Mouse (Mus musculus): ENCODE measurements around the gene Mapk1. TPM values are rescaled to one million over a fixed set of nuclear protein-coding genes. Genes with fewer than 3 reads are reported as not detected.

The Mapk1 gene
- 147 TPM in 2 replicates for polyA plus RNA-seq (2016; fragmentation: Nextera tagmentation; extraction: Ambion mirVana)

DNA sequence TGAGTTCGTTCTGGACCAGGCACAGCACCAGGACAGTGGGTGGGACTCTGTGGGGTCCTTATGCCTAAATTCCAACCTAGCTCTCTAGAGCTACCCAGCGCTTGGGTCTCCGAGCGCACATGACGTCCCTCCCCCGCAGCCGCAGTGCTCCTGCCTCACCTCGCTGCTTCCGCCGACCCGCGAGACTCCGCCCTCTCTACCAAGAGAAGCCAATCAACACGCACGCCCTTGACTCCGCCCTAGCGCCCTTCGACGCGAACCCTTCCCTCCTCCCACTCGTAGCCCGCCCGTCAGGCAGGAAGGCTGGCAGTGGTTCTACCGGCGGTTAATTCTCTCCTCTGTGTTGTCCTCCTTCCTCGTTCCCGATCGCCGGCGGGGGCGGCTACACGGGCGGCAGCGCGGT, at the start of gene Mapk1:
Gene Mapk1, plus strand, starts transcription at position 252 of the 403 bp plus-strand sequence.
- H3K27me3 ChIP-seq (ENCODE audit: low read depth, poor library complexity, severe bottlenecking): no peaks in the 10 kb centered on the region
- peak within 1 kb of the TSS; percentile 74 for H3K4me3 ChIP-seq
- WGBS: under 1% methylated on average over 35 of the region's 35 CpGs
- H3K27ac ChIP-seq (replicated peaks): peak within 1 kb of the TSS; percentile 98
- peaks cover 23% of the 10 kb centered on the region for H3K36me3 ChIP-seq
- DNase-seq (ENCODE audit: low spot score): peak; percentile 97
- peaks cover 25% of the 10 kb centered on the region for H3K4me1 ChIP-seq
- no peaks in the 10 kb centered on the region for H3K9me3 ChIP-seq (replicated peaks)

- H3K36me3 ChIP-seq: no peaks in the 10 kb centered on the region
Observed at GRCm38 (mm10) chr16:16939543-16939942, 43.6 kb upstream of the Mapk1 start.

DNA sequence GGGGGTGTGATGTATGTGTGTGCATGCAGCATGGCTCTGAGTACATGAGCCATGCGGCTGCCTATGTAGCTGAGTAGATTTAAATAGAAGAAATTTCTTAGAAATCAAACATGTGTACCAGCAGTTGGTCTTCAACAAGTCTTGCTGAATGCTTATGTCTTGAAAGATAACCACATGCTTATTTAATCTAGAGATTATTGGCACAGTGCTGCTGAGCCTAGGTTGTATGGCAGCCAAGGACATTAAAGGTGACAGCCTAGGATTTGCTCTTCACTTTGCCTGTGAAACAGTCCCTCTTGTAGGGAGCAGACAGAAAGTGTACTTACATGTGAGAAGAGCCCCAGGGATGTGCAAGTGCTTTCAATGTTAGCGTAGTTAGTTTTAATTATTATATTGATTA, 42.1 kb upstream of the Mapk1 start:
- Histone ChIP-seq H3K9me3 (replicated peaks) (peaks cover 8% of the 10 kb centered on the region; the same call in 1 of the 2 replicates), H3K4me1 (no peaks in the 10 kb centered on the region), H3K36me3 (no peaks in the 10 kb centered on the region), H3K27ac (replicated peaks) (no peak overlapping the region), H3K4me3 (no peak overlapping the region), H3K27me3 (ENCODE audit: low read depth, poor library complexity, severe bottlenecking) (no peaks in the 10 kb centered on the region)
- WGBS: 94% methylated on average over 2 of the region's 2 CpGs
- DNase-seq (ENCODE audit: low spot score): no peak

More at GRCm38 (mm10) chr16:16939543-16939942, 43.6 kb upstream of the Mapk1 start:
- Histone ChIP-seq H3K4me1 (no peaks in the 10 kb centered on the region), H3K27ac (replicated peaks) (no peak overlapping the region), H3K4me3 (no peak overlapping the region), H3K27me3 (ENCODE audit: low read depth, poor library complexity, severe bottlenecking) (no peaks in the 10 kb centered on the region), H3K9me3 (replicated peaks) (peaks cover 8% of the 10 kb centered on the region; the same call in 1 of the 2 replicates)
- no peak for DNase-seq (ENCODE audit: low spot score)
- 93% methylated on average over 9 of the region's 9 CpGs for WGBS

- DNase-seq (ENCODE audit: low spot score): no peak
- no peaks in the 10 kb centered on the region for H3K27me3 ChIP-seq (ENCODE audit: low read depth, poor library complexity, severe bottlenecking)
- H3K4me1 ChIP-seq: no peaks in the 10 kb centered on the region
- no peaks in the 10 kb centered on the region for H3K9me3 ChIP-seq (replicated peaks)
- H3K36me3 ChIP-seq: no peaks in the 10 kb centered on the region
- H3K4me3 ChIP-seq: no peak overlapping the region
- no peak overlapping the region for H3K27ac ChIP-seq (replicated peaks)
- 28% methylated on average over 3 of the region's 5 CpGs for WGBS
Observed at GRCm38 (mm10) chr16:16958575-16958974, 24.6 kb upstream of the Mapk1 start.

DNA sequence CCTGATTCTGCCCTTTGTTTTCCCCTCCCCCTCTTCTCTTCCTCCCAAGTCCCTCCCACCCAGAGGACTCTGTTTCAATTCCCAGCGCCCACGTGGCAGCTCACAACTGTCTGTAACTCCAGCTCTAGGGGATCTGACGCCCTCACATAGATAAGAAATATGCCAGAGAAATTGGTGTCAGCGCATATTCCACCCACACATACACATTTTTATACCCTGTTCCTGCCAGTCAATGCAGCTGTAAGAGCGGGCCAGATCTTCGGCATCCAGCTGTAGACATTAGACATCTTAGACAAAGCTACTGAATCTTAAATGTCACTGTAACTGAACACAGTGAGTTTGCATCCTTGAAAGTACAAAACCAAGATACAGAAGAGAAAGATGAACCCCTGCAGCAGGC, 23.3 kb upstream of the Mapk1 start:
- DNase-seq (ENCODE audit: low spot score): no peak
- Histone ChIP-seq H3K4me1 (no peaks in the 10 kb centered on the region), H3K9me3 (replicated peaks) (no peaks in the 10 kb centered on the region), H3K36me3 (no peaks in the 10 kb centered on the region), H3K4me3 (no peak overlapping the region), H3K27ac (replicated peaks) (no peak overlapping the region), H3K27me3 (ENCODE audit: low read depth, poor library complexity, severe bottlenecking) (no peaks in the 10 kb centered on the region)
- 90% methylated on average over 6 of the region's 6 CpGs for WGBS

GRCm38 (mm10) chr16:16965149-16965548, 18.0 kb upstream of the Mapk1 start:
- H3K27me3 ChIP-seq (ENCODE audit: low read depth, poor library complexity, severe bottlenecking): no peaks in the 10 kb centered on the region
- 59% methylated on average over 1 of the region's 1 CpGs for WGBS
- DNase-seq (ENCODE audit: low spot score): no peak
- no peak overlapping the region for H3K4me3 ChIP-seq
- no peaks in the 10 kb centered on the region for H3K4me1 ChIP-seq
- no peak overlapping the region for H3K27ac ChIP-seq (replicated peaks)
- no peaks in the 10 kb centered on the region for H3K36me3 ChIP-seq
- no peaks in the 10 kb centered on the region for H3K9me3 ChIP-seq (replicated peaks)

DNA sequence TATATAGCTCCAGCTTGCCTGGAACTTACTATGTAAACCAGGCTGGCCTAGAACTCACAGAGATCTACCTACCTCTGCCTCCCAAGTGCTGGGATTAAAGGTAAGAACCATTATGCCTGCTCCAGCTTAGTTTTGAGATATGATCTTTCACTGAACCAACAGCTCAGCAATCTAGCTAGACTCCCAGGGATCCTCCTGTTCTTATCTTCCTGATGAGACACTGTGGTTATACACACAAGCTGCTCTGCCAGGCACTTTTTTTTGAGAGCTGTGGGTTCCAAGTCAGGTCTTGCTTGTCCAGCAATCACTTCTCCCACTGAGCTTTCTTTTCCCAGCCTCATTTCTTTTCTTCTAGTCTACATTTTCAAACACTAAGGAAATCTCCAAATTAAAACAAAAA, 16.9 kb upstream of the Mapk1 start:
- DNase-seq (ENCODE audit: low spot score): no peak

GRCm38 (mm10) chr16:16978061-16978460, 5.1 kb upstream of the Mapk1 start:
- Histone ChIP-seq H3K4me1 (peaks cover 7% of the 10 kb centered on the region), H3K4me3 (no peak overlapping the region), H3K36me3 (no peaks in the 10 kb centered on the region), H3K9me3 (replicated peaks) (peaks cover 15% of the 10 kb centered on the region; the same call in 1 of the 2 replicates), H3K27me3 (ENCODE audit: low read depth, poor library complexity, severe bottlenecking) (no peaks in the 10 kb centered on the region), H3K27ac (replicated peaks) (no peak overlapping the region)
- WGBS: 87% methylated on average over 3 of the region's 3 CpGs
- no peak for DNase-seq (ENCODE audit: low spot score)

More for the DNA sequence above, 16.9 kb upstream of the Mapk1 start:
- no peaks in the 10 kb centered on the region for H3K27me3 ChIP-seq (ENCODE audit: low read depth, poor library complexity, severe bottlenecking)
- no peaks in the 10 kb centered on the region for H3K4me1 ChIP-seq
- no peaks in the 10 kb centered on the region for H3K36me3 ChIP-seq
- H3K4me3 ChIP-seq: no peak overlapping the region
- no peak overlapping the region for H3K27ac ChIP-seq (replicated peaks)
- no peaks in the 10 kb centered on the region for H3K9me3 ChIP-seq (replicated peaks)

GRCm38 (mm10) chr16:16978765-16979164, 4.4 kb upstream of the Mapk1 start:
- 88% methylated on average over 2 of the region's 2 CpGs for WGBS
- H3K27ac ChIP-seq (replicated peaks): no peak overlapping the region
- no peak for DNase-seq (ENCODE audit: low spot score)
- peaks cover 7% of the 10 kb centered on the region for H3K4me1 ChIP-seq
- H3K9me3 ChIP-seq (replicated peaks): peaks cover 15% of the 10 kb centered on the region; the same call in 1 of the 2 replicates
- H3K27me3 ChIP-seq (ENCODE audit: low read depth, poor library complexity, severe bottlenecking): no peaks in the 10 kb centered on the region
- no peak overlapping the region for H3K4me3 ChIP-seq
- no peaks in the 10 kb centered on the region for H3K36me3 ChIP-seq

DNA sequence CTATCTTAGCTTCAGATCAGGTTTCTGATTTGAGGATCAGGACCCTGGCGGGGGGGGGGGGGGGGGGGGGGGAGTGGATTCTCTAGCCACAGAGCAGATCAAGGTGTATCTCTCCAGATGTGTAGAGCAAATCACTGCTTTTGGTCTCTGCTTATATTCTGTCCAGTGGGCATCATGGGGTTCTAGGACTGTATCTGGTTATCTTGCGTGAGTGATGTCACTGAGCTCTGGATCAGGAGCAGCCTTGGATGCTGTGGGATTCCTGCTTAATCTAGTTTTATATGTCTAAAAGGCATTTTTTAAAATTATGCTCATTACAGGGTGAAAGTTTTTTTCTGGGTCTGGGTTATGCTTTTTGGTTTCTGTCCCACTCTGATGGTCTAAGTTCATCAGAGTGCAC, 546 bp upstream of the Mapk1 start:
- H3K27me3 ChIP-seq (ENCODE audit: low read depth, poor library complexity, severe bottlenecking): no peaks in the 10 kb centered on the region

GRCm38 (mm10) chr16:16983534-16984422, 596 bp downstream of the Mapk1 start:
- Histone ChIP-seq H3K4me3 (peak overlapping the region; percentile 74), H3K27ac (replicated peaks) (peak overlapping the region; percentile 98), H3K9me3 (replicated peaks) (no peaks in the 10 kb centered on the region), H3K36me3 (peaks cover 29% of the 10 kb centered on the region), H3K4me1 (peaks cover 25% of the 10 kb centered on the region), H3K27me3 (ENCODE audit: low read depth, poor library complexity, severe bottlenecking) (no peaks in the 10 kb centered on the region)
- no peak for DNase-seq (ENCODE audit: low spot score)
- WGBS: under 1% methylated on average over 75 of the region's 75 CpGs

More for the DNA sequence above, 546 bp upstream of the Mapk1 start:
- H3K9me3 ChIP-seq (replicated peaks): no peaks in the 10 kb centered on the region
- H3K36me3 ChIP-seq: peaks cover 20% of the 10 kb centered on the region
- H3K27ac ChIP-seq (replicated peaks): peak overlapping the region; percentile 98
- WGBS: 41% methylated on average over 2 of the region's 2 CpGs
- peaks cover 25% of the 10 kb centered on the region for H3K4me1 ChIP-seq
- DNase-seq (ENCODE audit: low spot score): peak; percentile 14
- peak overlapping the region; percentile 74 for H3K4me3 ChIP-seq

DNA sequence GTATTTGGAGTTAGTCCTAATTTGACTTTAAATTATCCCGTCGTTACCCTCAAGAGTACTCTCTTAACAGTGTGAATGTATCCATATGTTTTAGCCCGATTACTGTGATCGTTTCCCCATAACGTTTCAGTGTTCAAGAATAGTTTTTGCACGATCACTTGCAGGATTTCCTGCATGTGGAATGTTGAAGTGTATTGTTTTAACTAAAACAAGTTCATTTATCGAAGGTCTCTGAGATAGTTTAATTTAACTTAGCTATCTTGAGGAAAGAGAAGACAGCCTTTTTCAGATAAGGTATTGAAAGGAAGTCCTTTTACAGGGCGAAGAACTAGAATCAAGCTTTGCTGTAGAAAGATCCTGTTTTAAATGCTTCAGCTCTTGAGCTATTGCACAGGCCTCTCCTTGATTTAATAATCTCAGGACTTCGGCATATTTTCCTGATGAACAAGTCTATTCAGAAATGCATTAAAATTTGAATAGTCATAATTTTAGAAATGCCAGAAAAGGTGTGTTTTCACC, 1.3 kb downstream of the Mapk1 start:
- no peak for DNase-seq (ENCODE audit: low spot score)
- WGBS: 40% methylated on average over 9 of the region's 9 CpGs
- Histone ChIP-seq H3K27ac (replicated peaks) (no peak overlapping the region), H3K4me3 (peak overlapping the region; percentile 74), H3K27me3 (ENCODE audit: low read depth, poor library complexity, severe bottlenecking) (no peaks in the 10 kb centered on the region), H3K9me3 (replicated peaks) (no peaks in the 10 kb centered on the region), H3K36me3 (peaks cover 36% of the 10 kb centered on the region), H3K4me1 (peaks cover 25% of the 10 kb centered on the region)

DNA sequence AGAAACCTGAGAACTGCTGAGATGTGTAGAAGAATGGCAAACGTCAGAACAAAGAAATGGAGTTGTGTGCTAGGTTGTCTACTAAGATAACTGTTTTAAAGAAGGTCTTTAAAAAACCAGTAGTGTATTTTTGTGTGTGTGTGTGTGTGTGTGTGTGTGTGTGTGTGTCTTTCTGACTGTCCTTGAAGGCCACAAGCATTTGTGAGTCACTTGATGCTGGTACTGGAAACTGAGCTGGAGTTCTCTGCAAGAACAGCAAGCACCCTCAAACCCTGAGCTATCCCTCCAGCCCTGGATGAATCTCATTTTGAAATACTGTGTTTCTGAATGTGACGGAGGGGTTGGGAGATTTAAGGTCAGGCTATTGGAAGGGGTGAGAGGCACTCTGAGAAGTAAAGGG, 4.1 kb downstream of the Mapk1 start:
- DNase-seq (ENCODE audit: low spot score): no peak
- 95% methylated on average over 2 of the region's 2 CpGs for WGBS
- H3K36me3 ChIP-seq: peaks cover 52% of the 10 kb centered on the region
- H3K4me3 ChIP-seq: no peak overlapping the region
- no peaks in the 10 kb centered on the region for H3K9me3 ChIP-seq (replicated peaks)
- H3K27me3 ChIP-seq (ENCODE audit: low read depth, poor library complexity, severe bottlenecking): no peaks in the 10 kb centered on the region
- peaks cover 25% of the 10 kb centered on the region for H3K4me1 ChIP-seq
- no peak overlapping the region for H3K27ac ChIP-seq (replicated peaks)

All from midbrain, embryonic 10.5 days (tissue).